ENCODE assay signal across 8 mouse cellular contexts in genomic region chr14:61172548-61173158, GRCm38 (mm10). TPM values are rescaled to one million over a fixed set of nuclear protein-coding genes. Genes with fewer than 3 reads are reported as not detected.
DNase-seq lines count a peak whose midpoint lies in the region; ATAC-seq lines count a peak whose summit lies in the region.

No protein-coding gene starts in this region.

- 0 out of 2 replicates have a peak, but pooled peaks cover 9% of the 10 kb centered on the region for H3K27me3 ChIP-seq in heart, embryonic 13.5 days (replicated peaks)
- H3K27me3 ChIP-seq in liver, embryonic 12.5 days (replicated peaks): peaks cover 25% of the 10 kb centered on the region
- H3K27me3 ChIP-seq in stomach, embryonic 16.5 days (ENCODE audit: control insufficient read depth, insufficient read depth, low read length): no peaks in the 10 kb centered on the region; the same call in 1 of the 2 replicates

- peaks cover 25% of the 10 kb centered on the region for H3K4me1 ChIP-seq in heart, embryonic 13.5 days
- H3K4me1 ChIP-seq in liver, embryonic 12.5 days: peaks cover 27% of the 10 kb centered on the region
- H3K4me1 ChIP-seq in stomach, embryonic 16.5 days (ENCODE audit: control insufficient read depth, insufficient read depth, low read length): peaks cover 9% of the 10 kb centered on the region; the same call in 1 of the 2 replicates

- under 1% methylated on average over 50 of the region's 52 CpGs for WGBS in heart, embryonic 13.5 days
- under 1% methylated on average over 45 of the region's 52 CpGs for WGBS in liver, embryonic 12.5 days (ENCODE audit: insufficient replicate concordance)
- WGBS in stomach, embryonic 16.5 days: under 1% methylated on average over 52 of the region's 52 CpGs

- no peaks in the 10 kb centered on the region for H3K9me3 ChIP-seq in heart, embryonic 13.5 days
- H3K9me3 ChIP-seq in liver, embryonic 12.5 days (replicated peaks): no peaks in the 10 kb centered on the region
- no peaks in the 10 kb centered on the region for H3K9me3 ChIP-seq in stomach, embryonic 16.5 days (replicated peaks; ENCODE audit: control insufficient read depth, low read length)

- H3K4me2 ChIP-seq in heart, embryonic 13.5 days: peak overlapping the region; percentile 78
- H3K4me2 ChIP-seq in liver, embryonic 12.5 days: peak overlapping the region; percentile 87
- peak overlapping the region; percentile 77 for H3K4me2 ChIP-seq in stomach, embryonic 16.5 days (ENCODE audit: low read depth, low read length)

- peak overlapping the region; percentile 94 for H3K27ac ChIP-seq in heart, embryonic 13.5 days (replicated peaks)
- peak overlapping the region; percentile 94 for H3K27ac ChIP-seq in liver, embryonic 12.5 days
- peak overlapping the region; percentile 85 for H3K27ac ChIP-seq in stomach, embryonic 16.5 days (ENCODE audit: low read length)

- H3K9ac ChIP-seq in heart, embryonic 13.5 days: peak overlapping the region; percentile 93
- peak overlapping the region; percentile 80 for H3K9ac ChIP-seq in liver, embryonic 12.5 days
- H3K9ac ChIP-seq in stomach, embryonic 16.5 days (ENCODE audit: low read length): peak overlapping the region; percentile 79

- DNase-seq in CD4-positive helper T cell, adult 2 months (ENCODE audit: low read depth, low spot score): peak; percentile 100
- DNase-seq in brain, embryonic 18.5 days (ENCODE audit: low read depth, low spot score): peak; percentile 94
- DNase-seq in kidney, postnatal 10 days: peak; percentile 99
- DNase-seq in neural tube, embryonic 10.5 days (ENCODE audit: extremely low spot score, low spot score): peak; percentile 100

- peaks cover 12% of the 10 kb centered on the region; the same call in 1 of the 2 replicates for H3K36me3 ChIP-seq in heart, embryonic 13.5 days
- H3K36me3 ChIP-seq in liver, embryonic 12.5 days: peaks cover 9% of the 10 kb centered on the region; the same call in 1 of the 2 replicates
- no peaks in the 10 kb centered on the region for H3K36me3 ChIP-seq in stomach, embryonic 16.5 days (ENCODE audit: control insufficient read depth, insufficient read depth, low read length)

- H3K4me3 ChIP-seq in heart, embryonic 13.5 days: peak overlapping the region; percentile 93
- H3K4me3 ChIP-seq in liver, embryonic 12.5 days: peak overlapping the region; percentile 81
- peak overlapping the region; percentile 58 for H3K4me3 ChIP-seq in stomach, embryonic 16.5 days (replicated peaks; ENCODE audit: low read length)

- peak; percentile 93 for ATAC-seq in erythroid progenitor cell, adult 5-6 weeks (replicated peaks; ENCODE audit: low FRiP score, poor library complexity, severe bottlenecking)
- ATAC-seq in heart, embryonic 13.5 days (ENCODE audit: extremely low read depth, insufficient number of reproducible peaks, low FRiP score, low TSS enrichment): peak; percentile 98
- peak; percentile 99 for ATAC-seq in liver, embryonic 12.5 days
- peak; percentile 99 for ATAC-seq in stomach, embryonic 16.5 days (ENCODE audit: insufficient read depth, low FRiP score)

RNA-seq across cellular contexts. Expression of gene Sacs, which starts 34.4 kb away (rescaled TPM):
- 24.1 and 27.2 TPM in 2 replicates for total RNA-seq in erythroid progenitor cell, adult 5-6 weeks (2015; ENCODE audit: low replicate concordance)
- total RNA-seq in erythroid progenitor cell, adult 5-6 weeks (2017; ENCODE audit: low replicate concordance): 22.5 and 28.0 TPM in 2 replicates
- polyA plus RNA-seq in heart, embryonic 13.5 days (2015; fragmentation: Nextera tagmentation; extraction: Ambion mirVana): 3.0 and 3.1 TPM in 2 replicates
- polyA plus RNA-seq in liver, embryonic 12.5 days (2016; fragmentation: Nextera tagmentation; extraction: Ambion mirVana): 2.4 and 3.0 TPM in 2 replicates
- 1.9 and 2.4 TPM in 2 replicates for polyA plus RNA-seq in stomach, embryonic 16.5 days (2015; fragmentation: Nextera tagmentation; extraction: Ambion mirVana)

Comparison
In these comparisons a context has a peak if more than half of its experiments do, and no peak if none do; other contexts are left out.
1. Peak in every context shown above with its lines: DNase-seq, ATAC-seq, H3K4me3 ChIP-seq and H3K27ac ChIP-seq.